Mouse (Mus musculus): ENCODE measurements around the gene Taf5l. TPM values are rescaled to one million over a fixed set of nuclear protein-coding genes. Genes with fewer than 3 reads are reported as not detected.

Taf5l gene
- polyA plus RNA-seq (2015; fragmentation: Illumina TruSeq; extraction: RNeasy Lipid Tissue Mini Kit (QIAGEN cat#74804); ENCODE audit: insufficient read depth, low replicate concordance): 24.5 TPM

DNA sequence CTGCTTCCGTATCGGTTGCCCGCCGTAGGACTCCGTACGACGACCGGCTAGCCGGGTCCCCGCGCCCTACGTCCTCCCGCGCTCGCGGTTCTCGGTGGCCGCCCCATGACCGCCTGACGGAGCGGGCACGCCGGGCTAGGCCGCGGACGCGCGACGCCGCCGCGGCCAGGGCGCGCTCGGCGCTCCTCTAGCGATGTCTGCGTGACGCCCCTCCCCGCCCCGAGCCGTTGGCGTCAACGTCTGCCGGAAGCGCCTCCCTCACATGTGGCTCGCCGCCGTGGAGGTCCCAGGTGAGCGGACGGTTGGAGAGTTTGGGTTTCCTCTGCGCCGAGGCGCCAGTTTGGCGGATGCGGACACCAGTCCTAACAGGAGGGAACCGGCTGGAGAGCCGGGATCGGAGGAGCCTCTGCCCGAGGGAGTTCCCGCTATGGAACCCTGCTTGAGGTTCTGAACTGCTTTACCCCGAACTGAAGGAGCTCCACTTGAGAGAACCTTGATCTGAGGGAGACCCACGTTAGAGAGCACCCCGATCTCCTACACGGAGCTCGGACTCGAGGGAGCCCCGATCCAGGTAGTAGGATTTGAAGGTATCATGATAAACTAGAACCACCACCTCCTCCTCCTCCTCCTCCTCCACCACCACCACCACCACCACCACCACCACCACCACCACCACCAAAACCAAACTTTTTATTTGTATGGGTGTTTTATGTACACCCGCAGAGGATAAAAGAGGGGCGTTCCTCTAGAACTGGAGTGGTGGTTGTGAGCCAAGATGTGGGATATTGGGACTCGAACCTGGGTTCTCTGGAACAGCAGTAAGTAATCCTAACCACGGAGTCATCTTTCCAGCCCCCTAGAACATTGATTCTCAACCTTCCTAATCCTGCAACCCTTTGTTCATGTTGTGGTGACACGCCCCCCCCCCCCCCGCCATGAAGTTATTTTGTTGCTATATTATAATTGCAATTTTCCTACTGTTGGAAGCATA lies at the start of gene Taf5l, which contains the start of gene Urb2:
Gene Taf5l, minus strand, starts transcription at position 161 of the 991 bp plus-strand sequence.
Gene Urb2, plus strand, starts transcription at position 272 of the 991 bp plus-strand sequence.

DNA sequence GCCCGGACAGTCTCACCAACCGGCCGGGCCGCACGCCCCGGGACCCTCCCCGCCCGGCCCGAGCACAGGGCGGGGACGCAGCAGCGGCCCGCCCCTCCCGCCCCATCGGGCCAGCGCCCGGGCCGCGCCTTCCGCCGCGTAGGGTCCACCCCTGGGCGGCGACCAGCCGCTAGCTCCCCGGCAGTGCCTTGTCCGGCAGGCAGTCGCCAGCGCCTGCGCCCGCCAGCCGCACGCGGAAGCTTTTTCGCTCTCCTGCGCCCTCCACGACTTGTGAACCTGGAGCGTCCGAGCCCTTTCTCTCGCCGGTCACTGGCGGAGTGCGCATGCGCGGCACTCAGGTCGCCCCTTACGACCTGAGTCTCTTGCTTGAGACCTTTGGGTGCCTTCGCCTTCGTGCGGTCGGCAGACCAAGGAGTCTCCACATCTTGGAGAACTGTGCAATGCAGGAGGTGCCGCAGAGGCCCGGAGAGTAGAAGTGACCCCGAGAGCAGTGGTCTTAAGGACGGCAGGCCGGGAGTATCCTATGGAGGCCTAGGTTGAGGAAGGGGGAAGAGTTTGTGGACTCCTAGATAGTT lies 38.3 kb downstream of the Taf5l start, which contains the start of gene Abcb10:
Gene Abcb10, minus strand, starts transcription at position 297 of the 575 bp plus-strand sequence.

DNA sequence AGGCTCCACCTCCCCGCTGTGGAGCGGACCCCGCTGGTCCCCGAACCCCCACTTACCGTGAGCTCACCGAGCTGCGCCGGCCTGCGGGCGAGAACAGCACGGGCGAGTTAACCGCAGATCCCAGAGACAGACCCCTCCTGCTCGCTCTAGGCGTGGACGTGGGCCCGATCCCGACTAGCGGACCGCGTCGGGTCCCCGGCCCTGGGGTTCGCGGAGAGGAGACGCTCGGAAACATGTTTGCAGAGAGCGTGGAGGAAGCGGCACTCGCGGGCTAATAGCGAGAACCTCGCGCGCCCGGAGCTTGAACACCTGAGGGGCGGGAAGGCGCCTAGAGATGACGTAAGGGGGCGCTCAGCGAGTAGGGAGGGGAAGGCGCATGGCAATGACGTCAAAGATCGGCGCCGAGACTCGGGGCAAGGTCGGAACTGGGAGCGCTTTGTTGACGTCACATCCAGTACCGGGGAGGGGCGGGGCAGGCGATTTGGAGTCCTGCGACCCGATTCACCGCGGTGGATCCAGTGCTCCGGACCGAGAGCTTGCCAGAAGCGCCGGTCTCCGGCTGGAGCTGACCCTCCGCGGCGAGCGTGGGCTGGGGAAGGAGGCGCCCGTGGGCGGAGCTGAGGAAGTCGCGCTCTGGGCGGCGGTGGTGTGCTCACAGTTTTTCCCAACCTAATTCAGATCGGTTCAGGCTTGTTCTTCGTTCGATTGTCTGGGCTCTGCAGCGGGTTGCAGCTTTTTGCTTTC lies 72.1 kb downstream of the Taf5l start, which contains the start of gene Nup133:
Gene Nup133, minus strand, starts transcription at position 324 of the 744 bp plus-strand sequence.

Other genes starting within 250 kb of the Taf5l start
- gene Rab4a, start 215.4 kb downstream of the Taf5l start, polyA plus RNA-seq (2015; fragmentation: Illumina TruSeq; extraction: RNeasy Lipid Tissue Mini Kit (QIAGEN cat#74804); ENCODE audit: insufficient read depth, low replicate concordance): 3.2 TPM
- gene Ccsap, start 161.2 kb downstream of the Taf5l start, polyA plus RNA-seq (2015; fragmentation: Illumina TruSeq; extraction: RNeasy Lipid Tissue Mini Kit (QIAGEN cat#74804); ENCODE audit: insufficient read depth, low replicate concordance): 4.6 TPM
- gene Acta1, start 126.6 kb downstream of the Taf5l start, polyA plus RNA-seq (2015; fragmentation: Illumina TruSeq; extraction: RNeasy Lipid Tissue Mini Kit (QIAGEN cat#74804); ENCODE audit: insufficient read depth, low replicate concordance): not detected
- 19.3 TPM for gene Nup133, start 72.1 kb downstream of the Taf5l start, polyA plus RNA-seq (2015; fragmentation: Illumina TruSeq; extraction: RNeasy Lipid Tissue Mini Kit (QIAGEN cat#74804); ENCODE audit: insufficient read depth, low replicate concordance)
- 20.5 TPM for gene Abcb10, start 38.3 kb downstream of the Taf5l start, polyA plus RNA-seq (2015; fragmentation: Illumina TruSeq; extraction: RNeasy Lipid Tissue Mini Kit (QIAGEN cat#74804); ENCODE audit: insufficient read depth, low replicate concordance)
- 7.2 TPM for gene Urb2, start 111 bp upstream of the Taf5l start, polyA plus RNA-seq (2015; fragmentation: Illumina TruSeq; extraction: RNeasy Lipid Tissue Mini Kit (QIAGEN cat#74804); ENCODE audit: insufficient read depth, low replicate concordance)
- 16.9 TPM for gene Galnt2, start 210.0 kb upstream of the Taf5l start, polyA plus RNA-seq (2015; fragmentation: Illumina TruSeq; extraction: RNeasy Lipid Tissue Mini Kit (QIAGEN cat#74804); ENCODE audit: insufficient read depth, low replicate concordance)